Mouse (Mus musculus): ENCODE results near the gene Astn2.

Astn2 gene

GRCm38 (mm10) chr4:65565493-65565892 is 838.9 kb downstream of the Astn2 start:
- in situ Hi-C loops (cut with MboI, MseI) = no loop called here

- in situ Hi-C loops (cut with MboI, MseI) = loop anchor here (10.0 kb wide), 1 partner anchor 776 kb away; no protein-coding TSS in a partner anchor
Observed at GRCm38 (mm10) chr4:65548561-65548960, 855.9 kb downstream of the Astn2 start.

- in situ Hi-C loops (cut with MboI, MseI) = loop anchor here (10.0 kb wide), 1 partner anchor 779 kb away; no protein-coding TSS in a partner anchor
Observed at GRCm38 (mm10) chr4:65545582-65545981, 858.8 kb downstream of the Astn2 start.

- in situ Hi-C loops (cut with MboI, MseI) = no loop called here
Observed at GRCm38 (mm10) chr4:65532071-65532736, 872.2 kb downstream of the Astn2 start.

- in situ Hi-C loops (cut with MboI, MseI) = no loop called here
Observed at GRCm38 (mm10) chr4:65531621-65532020, 872.8 kb downstream of the Astn2 start.

GRCm38 (mm10) chr4:65530901-65531300 is 873.5 kb downstream of the Astn2 start:
- in situ Hi-C loops (cut with MboI, MseI) = no loop called here

- in situ Hi-C loops (cut with MboI, MseI) = loop anchor here (25.0 kb wide), 1 partner anchor 1254 kb away; no protein-coding TSS in a partner anchor
Observed at GRCm38 (mm10) chr4:65508101-65508500, 896.3 kb downstream of the Astn2 start.

- in situ Hi-C loops (cut with MboI, MseI) = loop anchor here (25.0 kb wide), 1 partner anchor 1255 kb away; no protein-coding TSS in a partner anchor
Observed at GRCm38 (mm10) chr4:65506870-65507269, 897.5 kb downstream of the Astn2 start.

GRCm38 (mm10) chr4:65496463-65496834 is 908.0 kb downstream of the Astn2 start:
- in situ Hi-C loops (cut with MboI, MseI) = no loop called here

GRCm38 (mm10) chr4:65495705-65496462 is 908.5 kb downstream of the Astn2 start:
- in situ Hi-C loops (cut with MboI, MseI) = no loop called here

- in situ Hi-C loops (cut with MboI, MseI) = no loop called here
Observed at GRCm38 (mm10) chr4:65491541-65491940, 912.9 kb downstream of the Astn2 start.

GRCm38 (mm10) chr4:65489711-65490110 is 914.7 kb downstream of the Astn2 start:
- in situ Hi-C loops (cut with MboI, MseI) = no loop called here

- in situ Hi-C loops (cut with MboI, MseI) = no loop called here
Observed at GRCm38 (mm10) chr4:65481632-65482031, 922.8 kb downstream of the Astn2 start.

GRCm38 (mm10) chr4:65477106-65477505 is 927.3 kb downstream of the Astn2 start:
- in situ Hi-C loops (cut with MboI, MseI) = no loop called here

GRCm38 (mm10) chr4:65475925-65476560 is 928.4 kb downstream of the Astn2 start:
- in situ Hi-C loops (cut with MboI, MseI) = no loop called here

- in situ Hi-C loops (cut with MboI, MseI) = no loop called here
Observed at GRCm38 (mm10) chr4:65473141-65473540, 931.3 kb downstream of the Astn2 start.

- in situ Hi-C loops (cut with MboI, MseI) = no loop called here
Observed at GRCm38 (mm10) chr4:65449171-65449570, 955.2 kb downstream of the Astn2 start.

GRCm38 (mm10) chr4:65441746-65442145 is 962.7 kb downstream of the Astn2 start:
- in situ Hi-C loops (cut with MboI, MseI) = no loop called here

- in situ Hi-C loops (cut with MboI, MseI) = no loop called here
Observed at GRCm38 (mm10) chr4:65430804-65431203, 973.6 kb downstream of the Astn2 start.

GRCm38 (mm10) chr4:65427480-65427879 is 976.9 kb downstream of the Astn2 start:
- in situ Hi-C loops (cut with MboI, MseI) = no loop called here

- in situ Hi-C loops (cut with MboI, MseI) = no loop called here
Observed at GRCm38 (mm10) chr4:65426437-65426836, 978.0 kb downstream of the Astn2 start.

GRCm38 (mm10) chr4:65423068-65423625 is 981.3 kb downstream of the Astn2 start:
- in situ Hi-C loops (cut with MboI, MseI) = no loop called here
